Mouse (Mus musculus) embryo, embryonic 10.5 days (tissue): ENCODE results near the gene Oxct2b.
"Not testable (repeated sequence)": the region's sequence is repeated elsewhere in the genome, so short reads cannot be mapped to it uniquely, and the experiment has no call there.

ENCODE experiments used
- DNase-seq: peaks from one replicate; pipeline ENCODE4 v3.0.0-alpha.2; 2015; ENCODE audit warnings: low spot score

Gene Oxct2b

DNA sequence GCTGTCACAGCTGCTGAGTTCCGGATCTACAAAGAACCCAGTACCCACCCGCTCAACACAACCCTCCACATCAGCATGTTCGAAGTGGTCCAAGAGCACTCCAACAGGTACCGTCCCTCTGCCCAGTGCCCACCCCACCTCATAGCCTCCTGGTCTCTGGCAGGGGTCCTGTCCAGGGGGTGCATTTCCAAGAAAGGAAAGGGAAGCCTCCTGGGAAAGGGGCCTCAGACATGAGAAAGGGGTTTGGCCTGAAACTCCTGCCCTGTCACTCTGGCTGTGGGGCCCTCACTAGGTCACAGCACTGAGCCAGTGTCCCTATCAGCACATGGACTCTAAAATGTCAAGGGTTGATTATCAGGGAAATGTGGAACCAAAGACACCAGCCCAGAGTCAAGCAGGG lies 1.4 kb upstream of the Oxct2b start:
- DNase-seq = not testable (repeated sequence)

- DNase-seq = not testable (repeated sequence)
Measured at GRCm38 (mm10) chr4:123116640-123117039, 574 bp downstream of the Oxct2b start.

DNA sequence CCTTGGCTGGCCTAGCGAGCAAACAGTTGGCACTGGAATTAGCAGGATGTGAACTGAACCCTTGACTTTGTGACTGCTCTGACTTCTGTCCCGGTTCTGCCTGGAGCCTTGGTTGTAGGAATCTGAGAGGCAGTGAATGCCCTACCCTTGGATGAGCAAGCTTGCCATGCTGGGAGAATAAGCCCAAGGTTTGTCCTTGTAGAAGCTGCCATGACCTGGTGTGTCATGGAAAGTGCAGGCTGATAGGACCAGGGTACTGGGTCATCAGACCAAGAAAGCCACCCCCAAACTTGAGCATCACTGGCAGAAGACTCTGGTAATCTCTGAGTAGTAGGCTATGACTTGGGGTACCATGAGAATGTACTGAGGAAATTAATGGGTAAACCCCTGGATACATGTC lies 5.2 kb downstream of the Oxct2b start:
- no peak for DNase-seq

DNA sequence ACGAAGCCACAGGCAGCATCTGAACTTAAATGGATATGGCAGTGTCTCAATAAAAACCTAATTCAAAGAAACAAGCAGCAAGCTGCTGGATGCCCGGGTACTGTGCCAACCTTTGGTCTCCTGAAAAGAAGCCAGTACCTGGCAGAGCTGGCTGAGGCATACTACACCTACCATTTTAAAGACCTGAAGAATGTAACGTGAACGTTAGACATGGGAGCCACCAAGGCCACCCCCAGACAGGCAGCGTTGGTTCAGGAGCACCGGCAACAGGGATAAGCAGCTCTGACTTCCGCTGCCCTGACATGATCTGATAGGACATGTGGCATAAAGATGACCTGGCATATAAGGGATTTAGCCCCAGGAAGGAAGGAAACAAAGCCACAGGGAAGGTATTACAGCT lies 10.6 kb downstream of the Oxct2b start:
- DNase-seq = no peak

GRCm38 (mm10) chr4:123127051-123127450 lies 11.0 kb downstream of the Oxct2b start:
- DNase-seq = no peak

GRCm38 (mm10) chr4:123137551-123137950 lies 21.5 kb downstream of the Oxct2b start:
- no peak for DNase-seq

DNA sequence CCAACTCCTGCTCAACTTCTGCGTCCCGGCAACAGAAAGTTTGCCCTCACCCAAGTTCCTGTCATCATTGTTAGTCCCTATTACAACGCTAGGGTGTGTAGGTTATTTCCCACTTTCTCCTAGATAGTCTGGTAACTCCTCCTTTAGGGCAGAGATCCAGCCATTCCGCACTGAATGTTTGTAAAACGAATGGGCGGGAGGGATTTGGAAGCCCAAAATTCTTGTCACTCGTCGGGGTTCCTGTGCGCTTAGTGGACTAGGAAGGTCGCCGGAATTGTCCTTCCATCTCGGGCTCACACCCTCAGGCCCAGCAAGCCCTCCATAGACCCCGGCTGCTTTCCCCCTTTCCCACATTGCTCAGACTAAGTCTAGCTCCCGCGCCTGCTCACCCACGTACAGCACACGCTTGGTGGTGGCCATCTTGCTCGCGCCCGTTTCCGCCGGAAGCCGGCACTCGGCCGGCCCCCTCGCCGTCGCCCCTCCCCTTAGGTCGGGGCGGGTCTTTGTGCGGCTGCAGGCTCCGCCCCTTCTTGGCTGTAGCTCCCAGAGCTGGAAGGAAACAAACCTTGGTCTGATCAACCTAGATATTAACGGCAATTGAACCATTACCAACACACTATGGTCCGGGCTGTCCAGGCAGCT lies 23.6 kb downstream of the Oxct2b start, which contains the start of gene Ppie:
Ppie (minus strand) TSS at position 439 of the 642 bp plus-strand sequence.
- peak; percentile 93 for DNase-seq

DNA sequence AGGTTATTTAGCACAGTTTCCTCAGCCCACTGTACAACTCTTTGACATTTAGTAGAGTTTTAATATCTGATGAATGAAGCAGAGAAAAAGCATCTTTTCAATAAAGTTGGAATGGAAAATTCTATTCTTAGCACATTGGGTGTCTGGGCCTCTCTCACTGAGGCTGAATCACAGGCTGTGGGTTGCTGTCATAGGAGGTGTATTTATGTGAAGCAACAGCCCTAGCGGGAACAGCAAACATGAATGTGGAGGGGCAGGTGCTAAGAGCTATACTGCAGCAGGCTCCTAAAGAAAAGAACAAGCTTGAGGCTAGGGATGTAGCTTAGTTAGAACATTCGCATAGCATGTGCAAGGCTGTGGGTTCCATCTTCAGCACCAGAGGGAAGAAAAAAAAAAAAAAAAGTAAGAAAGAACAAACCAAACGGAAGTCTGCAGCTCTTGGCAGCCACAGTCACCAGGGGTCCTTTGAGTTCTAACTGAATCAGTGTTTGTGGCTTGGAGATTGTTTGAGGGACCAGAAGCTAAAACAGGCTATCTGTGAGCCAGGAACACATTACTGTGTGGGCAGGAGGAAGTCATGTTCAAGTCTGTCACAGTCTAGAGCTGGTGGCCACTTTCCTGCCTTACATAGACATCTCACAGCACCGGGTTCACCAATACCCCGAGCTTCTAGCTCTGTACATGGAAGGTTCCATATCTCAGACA lies 31.5 kb downstream of the Oxct2b start:
- DNase-seq = no peak

GRCm38 (mm10) chr4:123152003-123152402 lies 35.9 kb downstream of the Oxct2b start:
- no peak for DNase-seq

DNA sequence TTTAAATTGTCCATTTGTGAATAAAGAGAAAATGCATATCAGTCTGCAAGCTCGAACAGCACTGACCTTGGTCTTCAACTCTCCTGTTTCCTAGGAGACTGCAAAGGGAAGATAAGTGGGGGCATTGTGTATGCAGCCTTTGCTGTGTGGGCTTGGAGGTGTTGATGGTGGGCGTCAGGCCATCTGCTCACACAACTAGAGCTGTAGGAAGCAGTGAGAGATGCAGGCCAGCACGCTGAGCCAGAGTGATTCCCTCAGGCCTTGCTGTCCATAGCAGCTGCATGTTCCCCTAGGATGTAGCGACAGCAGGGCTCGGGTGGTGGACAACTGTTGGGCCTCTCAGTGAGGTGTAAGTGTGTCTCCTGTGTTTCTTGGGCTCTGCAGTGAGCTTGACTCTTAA lies 36.9 kb downstream of the Oxct2b start:
- DNase-seq = no peak

GRCm38 (mm10) chr4:123155004-123155403 lies 38.9 kb downstream of the Oxct2b start:
- peak; percentile 78 for DNase-seq

- no peak for DNase-seq
Measured at GRCm38 (mm10) chr4:123155427-123155826, 39.4 kb downstream of the Oxct2b start.

- DNase-seq = no peak
Measured at GRCm38 (mm10) chr4:123155840-123156239, 39.8 kb downstream of the Oxct2b start.

DNA sequence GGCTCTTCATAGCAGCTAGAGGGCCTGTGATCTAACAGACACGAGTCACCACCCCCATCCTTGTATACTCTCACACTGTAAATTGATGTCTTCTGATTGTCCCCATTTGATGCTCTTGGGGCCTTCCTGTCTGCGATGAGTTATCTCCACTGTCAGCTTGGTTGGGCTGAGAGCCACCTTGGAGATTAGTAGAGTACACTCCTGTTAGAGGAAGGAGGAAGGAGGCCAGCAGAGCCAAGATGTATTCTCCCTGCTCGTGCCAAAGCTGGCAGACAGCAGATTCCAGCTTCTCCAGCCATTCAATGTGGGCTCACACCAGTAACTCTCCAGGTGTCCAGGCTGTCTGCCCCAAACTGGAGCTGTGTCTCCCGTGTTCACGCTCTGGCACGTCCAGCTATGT lies 44.5 kb downstream of the Oxct2b start:
- DNase-seq = no peak

DNA sequence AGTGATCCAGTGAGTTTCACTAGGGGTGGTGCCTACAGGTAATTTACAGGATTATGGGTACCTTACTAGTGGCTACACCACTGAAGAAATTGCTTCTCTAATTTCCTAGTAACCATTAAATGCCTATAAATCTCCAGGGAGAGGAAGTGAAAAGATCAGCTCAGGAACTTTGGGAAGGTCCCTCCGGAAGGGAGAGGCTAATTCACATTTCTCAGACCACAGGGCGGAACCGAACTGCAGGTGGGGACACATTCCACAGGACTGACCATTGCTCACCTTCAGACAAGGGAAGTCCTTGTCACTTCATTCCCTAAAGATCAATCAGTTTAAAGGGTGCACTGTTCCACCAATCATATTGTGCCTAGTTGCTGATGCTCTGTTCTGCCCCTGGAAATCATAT lies 45.2 kb downstream of the Oxct2b start:
- not testable (repeated sequence) for DNase-seq

DNA sequence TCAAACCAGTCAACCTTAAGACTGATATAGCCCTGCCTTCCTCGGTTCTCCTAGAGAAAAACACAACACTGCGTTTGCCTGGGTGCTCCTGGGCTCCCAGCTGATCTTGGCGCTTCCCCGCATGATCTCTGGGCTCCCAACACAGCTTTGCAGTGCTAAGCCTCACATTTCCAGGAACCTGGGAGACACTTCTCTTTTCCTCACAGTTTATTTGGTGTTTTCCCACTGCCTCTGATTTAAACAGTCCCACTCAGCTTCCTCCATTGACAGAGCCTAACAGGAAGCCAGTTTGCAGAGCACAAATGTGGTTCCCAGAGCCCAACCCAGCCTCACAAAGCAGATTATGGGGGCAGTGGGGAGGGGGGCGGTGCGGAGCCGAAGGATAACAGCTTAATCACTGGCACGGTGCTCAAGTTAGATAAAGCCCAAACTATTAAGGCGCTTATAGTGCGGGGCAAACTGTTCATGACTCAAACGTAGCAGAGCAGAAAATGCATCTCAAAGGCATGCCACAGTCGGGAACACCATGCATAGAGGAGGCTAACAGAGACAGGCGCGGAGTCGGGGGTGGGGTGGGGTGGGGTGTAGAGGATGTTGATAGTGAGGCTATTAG lies 46.3 kb downstream of the Oxct2b start:
- DNase-seq = peak; percentile 28

- DNase-seq = no peak
Measured at GRCm38 (mm10) chr4:123164157-123164556, 48.1 kb downstream of the Oxct2b start.
